Mouse (Mus musculus) cerebellum, adult 11-12 months (tissue): ENCODE results near the gene 1700019D03Rik.
A peak's percentile ranks its signal among the peaks of the same experiment; 100 is the strongest.
"Not testable (repeated sequence)": the region's sequence is repeated elsewhere in the genome, so short reads cannot be mapped to it uniquely, and the experiment has no call there.

Source experiments
- DNase-seq: peaks from one replicate; pipeline ENCODE4 v3.0.0; 2022

Gene 1700019D03Rik

DNA sequence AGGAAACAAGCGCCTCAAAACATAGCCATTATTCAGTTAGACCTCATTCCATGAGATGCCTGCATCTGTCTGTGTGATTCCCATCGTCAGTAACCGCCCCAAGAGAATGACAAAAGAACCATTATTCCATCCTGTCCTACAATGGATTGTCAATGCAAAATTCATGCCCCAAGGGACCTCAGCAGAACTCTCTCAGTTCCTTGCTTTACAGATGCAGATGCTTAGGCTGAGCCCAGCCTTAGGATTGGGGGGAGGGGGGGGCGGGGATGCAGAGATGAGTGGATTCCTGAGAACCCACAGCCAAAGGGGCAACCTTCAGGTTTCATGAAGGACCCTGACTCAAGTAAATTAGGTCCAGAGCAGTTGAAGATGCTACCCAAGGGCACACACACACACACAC lies 66.4 kb downstream of the 1700019D03Rik start:
- no peak for DNase-seq

DNA sequence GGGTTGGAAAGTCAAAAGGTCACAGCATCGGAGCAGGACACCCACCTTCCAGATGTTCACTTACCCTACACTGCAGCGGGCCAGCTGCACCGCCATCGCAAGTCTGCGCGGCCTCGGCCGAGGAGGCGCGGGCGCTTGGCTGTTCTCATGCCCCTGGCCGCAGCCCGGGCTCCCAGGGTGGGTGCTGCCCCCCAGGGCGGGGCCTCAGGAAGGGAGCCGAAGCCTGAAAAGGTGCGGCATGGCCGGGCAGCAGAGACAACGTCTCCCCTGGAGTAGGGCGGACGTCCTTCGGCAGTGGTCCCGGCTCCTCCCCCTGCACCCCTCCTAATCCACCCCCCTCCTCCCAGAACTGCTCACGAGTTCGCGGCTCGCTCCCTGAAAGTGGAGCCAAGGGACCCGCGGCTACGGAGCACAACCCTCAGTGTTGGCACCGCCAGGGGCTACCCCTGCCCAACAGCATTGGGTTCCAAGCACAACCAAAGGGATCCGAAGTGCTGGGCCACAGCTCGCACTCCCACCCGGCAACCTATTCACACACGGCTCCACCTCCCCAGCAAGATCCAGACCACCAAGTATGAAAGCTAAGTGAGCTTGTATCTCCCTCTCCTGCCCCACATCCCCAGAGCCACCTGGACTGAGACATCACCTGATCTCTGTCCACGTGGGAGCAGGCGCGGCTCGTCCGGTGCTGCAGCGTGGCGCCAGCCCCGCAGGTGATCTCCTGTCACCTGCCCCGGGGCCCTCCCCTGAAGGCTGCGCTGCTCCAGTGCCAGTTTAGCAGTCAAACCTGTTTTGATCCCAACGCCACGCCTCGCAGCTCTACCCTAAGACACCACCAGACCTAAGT lies 67.2 kb downstream of the 1700019D03Rik start:
- peak; percentile 84 for DNase-seq

DNA sequence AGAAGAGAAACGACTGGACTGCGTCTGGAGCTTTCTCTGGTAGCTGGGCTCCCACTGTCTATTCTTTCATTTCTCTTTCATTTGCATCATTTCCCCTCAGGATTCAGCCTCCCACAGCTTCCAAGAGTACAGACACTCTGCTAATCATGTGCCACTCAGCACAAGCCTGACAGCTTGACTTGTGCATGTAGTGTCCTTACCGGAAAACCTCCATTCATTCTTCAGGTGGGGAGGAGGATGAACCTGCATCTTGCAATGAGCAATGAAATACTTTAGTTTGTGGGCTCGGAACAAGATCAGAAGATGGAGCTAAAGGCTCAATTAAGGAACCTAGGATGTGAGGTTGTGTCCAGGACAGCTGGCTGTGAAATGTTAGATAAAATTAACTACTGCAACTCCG lies 67.8 kb downstream of the 1700019D03Rik start:
- peak; percentile 42 for DNase-seq

DNA sequence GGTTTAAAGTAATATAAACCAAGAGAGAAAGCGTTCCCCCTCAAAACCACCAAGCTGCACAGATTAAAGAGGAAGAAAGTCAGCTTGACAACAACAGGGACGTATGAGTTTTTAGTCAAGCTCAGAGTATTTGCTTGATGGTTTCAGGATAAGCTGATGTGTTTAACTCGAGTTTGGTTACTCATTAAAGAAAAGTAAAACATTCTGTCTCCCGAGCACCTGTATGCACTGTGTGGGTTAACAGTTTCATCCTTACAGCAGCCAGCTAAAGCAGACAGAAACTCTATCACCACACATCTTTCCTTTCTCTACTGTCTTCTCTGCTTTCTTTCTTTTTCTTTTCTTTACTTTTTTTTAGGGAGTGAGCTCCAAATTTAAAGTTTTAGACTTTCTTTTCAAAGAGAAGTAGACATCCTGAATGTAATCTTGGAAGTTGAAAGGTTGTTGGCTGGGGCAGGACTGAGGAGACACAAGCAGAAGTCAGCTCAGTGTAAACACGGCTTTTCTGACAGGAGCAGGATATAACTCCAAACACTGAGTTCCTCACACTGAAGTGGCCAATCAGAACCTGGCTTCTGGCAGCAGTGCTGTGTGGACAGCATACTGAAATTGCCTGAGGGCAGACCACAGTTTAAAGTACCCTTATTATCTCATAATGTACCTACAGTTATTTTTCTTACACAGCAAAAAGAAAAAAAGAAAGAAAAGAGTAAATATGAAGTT lies 68.7 kb downstream of the 1700019D03Rik start:
- peak; percentile 34 for DNase-seq

DNA sequence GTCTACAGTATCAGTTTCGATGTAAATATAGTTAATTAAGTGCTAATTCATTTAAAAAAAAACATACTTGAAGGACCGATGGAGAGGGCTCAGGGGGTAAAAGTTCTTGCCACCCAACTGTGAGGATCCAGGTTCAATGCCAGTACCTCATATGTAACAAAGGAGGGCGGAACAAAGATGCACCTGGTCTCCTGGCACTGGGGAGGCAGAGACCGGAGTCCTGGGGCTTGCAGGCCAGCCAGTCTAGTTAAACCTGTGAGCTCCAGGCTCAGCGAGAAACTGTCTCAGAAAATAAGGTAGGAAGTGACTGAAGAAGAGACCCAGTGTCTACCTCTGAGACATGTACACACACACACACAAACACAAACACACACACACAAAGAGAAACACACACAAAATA lies 72.1 kb downstream of the 1700019D03Rik start:
- peak; percentile 56 for DNase-seq

DNA sequence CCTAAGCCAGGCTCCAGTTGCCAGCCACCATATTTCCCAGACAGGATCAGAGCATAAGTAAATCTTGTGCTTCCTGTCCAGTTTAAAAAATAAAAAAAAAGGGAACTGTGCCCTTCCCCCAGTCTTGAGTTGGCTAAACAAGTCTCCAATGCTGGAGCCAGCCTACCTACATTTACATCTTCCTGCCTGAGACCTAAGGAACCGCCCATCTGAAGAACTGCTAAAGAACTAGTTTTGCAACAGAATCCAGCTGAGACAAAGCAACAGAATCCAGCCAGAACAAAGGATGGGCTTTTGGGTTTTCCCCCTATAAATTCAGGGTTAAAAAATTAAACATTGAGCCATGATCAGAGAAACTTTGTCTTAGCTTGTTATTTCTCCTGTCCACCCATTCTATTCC lies 81.0 kb downstream of the 1700019D03Rik start:
- DNase-seq = no peak

DNA sequence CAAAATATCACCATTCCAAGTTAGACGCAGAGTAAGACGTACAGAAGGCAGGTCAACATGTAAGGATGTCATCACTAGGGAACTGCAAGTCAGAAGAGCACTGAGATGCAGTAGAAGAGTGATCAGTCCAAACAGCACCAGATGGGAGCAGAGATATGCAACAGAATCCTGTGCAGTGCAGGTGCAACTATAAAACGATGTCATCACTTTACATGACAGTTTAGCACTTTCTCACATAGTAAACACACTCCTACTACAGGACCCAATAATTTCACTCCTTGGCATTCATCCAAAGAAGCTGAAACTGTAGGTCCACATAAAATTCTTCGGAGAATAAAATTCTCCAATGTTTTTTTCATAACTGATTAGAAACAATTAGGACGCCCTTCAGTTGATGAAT lies 85.5 kb downstream of the 1700019D03Rik start:
- no peak for DNase-seq

DNA sequence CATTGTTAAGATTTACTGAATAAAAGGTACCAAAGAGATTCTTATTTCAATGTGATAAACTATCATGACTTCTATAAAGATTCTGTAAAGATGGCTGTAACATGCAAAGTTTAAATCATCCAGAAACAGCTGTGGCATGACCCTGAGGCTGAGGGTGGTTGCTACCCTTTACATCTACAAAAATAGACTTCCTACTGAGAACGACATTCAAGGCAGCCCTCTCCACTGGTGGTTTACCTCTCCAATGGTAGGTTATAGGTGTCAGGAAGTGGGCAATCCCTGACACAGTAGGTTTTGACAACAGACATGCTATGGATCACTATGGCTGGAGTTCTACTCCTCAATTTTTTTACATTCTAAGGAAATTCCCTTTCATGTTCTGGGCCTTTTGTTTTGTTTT lies 95.5 kb downstream of the 1700019D03Rik start:
- not testable (repeated sequence) for DNase-seq

DNA sequence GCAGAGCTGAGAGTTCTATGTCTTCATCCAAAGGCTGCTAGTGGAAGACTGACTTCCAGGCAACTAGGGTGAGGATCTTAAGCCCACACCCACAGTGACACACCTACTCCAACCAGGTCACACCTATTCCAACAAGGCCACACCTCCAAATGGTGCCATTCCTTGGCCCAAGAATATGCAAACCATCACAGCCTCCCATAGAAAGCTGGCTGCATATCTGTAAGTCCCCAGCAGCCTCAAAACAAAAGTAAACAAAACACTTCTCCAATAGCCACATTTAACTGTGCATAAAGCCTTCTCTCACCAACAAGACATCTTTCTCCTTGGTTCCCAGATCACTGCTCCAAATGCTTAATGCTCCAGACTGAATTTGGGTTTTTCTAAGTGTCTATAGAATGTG lies 101.1 kb downstream of the 1700019D03Rik start:
- DNase-seq = not testable (repeated sequence)

DNA sequence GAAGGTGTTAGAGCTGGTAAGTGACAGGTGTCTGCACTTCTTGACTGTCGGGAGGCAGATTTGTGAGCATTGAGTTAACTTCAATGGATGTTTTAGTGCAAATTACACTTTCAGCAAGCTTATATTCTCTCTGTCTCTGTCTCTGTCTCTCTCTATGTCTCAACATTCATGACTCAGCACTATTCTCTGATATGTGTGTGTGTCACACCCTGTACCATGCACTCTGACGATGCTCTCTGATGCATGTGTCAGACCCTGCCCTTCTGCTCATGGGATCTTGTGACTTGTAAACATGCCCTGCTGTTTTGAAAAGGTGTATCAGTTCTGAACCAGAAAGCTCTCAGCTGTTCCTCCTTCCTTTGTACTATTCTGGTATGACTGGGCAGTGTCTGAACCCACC lies 103.3 kb downstream of the 1700019D03Rik start:
- no peak for DNase-seq

DNA sequence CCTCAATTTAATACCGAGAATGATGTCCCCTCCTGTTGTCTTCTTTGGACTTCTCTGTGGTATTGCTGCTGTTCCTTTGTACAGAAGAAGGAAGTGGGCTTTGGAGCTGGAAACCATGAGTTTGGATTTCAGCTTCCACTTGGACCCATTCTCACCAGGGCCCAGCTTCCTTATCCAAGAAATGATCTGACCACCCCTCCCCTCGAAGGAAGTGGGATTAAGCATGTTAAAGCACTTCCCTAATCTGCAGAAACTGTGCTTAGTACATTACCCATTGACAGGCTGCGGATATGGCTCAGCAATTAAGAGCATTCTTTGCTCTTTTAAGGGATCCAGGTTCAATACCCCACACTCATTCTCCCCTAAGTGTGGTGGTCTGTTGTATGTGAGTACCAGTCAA lies 110.2 kb downstream of the 1700019D03Rik start:
- DNase-seq = no peak

DNA sequence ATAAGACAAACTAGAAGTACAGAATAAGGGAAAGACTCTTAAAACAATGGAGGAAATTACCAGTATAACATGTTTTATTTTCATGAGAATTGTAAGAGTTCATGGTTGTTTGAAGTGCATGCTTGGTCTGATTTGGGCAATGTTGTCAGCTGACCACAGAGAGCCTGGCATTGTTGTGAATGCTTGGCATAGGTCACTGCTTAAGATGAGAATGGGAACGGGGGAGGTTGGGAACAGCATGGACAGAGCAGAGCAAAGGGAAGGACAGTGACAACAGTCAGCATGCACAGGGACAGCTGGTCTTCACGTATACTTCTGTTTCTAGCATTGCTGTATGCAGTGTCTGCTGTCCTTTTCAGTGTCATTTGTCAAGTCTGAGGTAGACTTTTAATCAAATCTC lies 135.8 kb downstream of the 1700019D03Rik start:
- DNase-seq = no peak
